Comparison of ENCODE assay signal across 15 mouse cellular contexts in the genomic region with DNA sequence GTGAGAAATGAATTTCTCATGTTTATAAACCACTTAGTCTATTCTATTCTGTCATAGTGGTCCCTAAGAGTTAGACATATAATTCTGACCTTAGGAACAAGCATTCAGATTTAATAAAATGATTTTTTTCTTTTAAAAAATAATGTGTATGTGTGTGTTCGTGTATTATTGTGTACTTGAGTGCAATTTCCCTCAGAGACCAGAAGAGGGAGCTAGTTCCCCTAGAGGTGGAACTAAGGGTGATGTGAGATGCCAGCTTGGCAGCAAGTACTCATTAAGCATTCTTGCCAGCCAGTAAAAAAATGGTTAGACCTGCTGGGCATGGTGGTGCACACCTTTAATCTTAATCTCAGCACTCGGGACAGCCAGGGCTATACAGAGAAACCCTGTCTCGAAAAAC.
DNase-seq lines count a peak whose midpoint lies in the region; ATAC-seq and TF ChIP-seq lines count a peak whose summit lies in the region.
"Had no signal": no experiment of that assay in that cellular context is flagged by ENCODE, and none has a peak within 500 bp of the region (broad histone marks: within the 10 kb centered on the region; RNA-seq: fewer than 3 reads in every experiment).

No protein-coding gene starts in this region.

- no peak overlapping the region for H3K9ac ChIP-seq in forebrain, embryonic 14.5 days (ENCODE audit: low read length)
- no peak overlapping the region for H3K9ac ChIP-seq in forebrain, embryonic 12.5 days
- H3K9ac ChIP-seq in lung, embryonic 14.5 days, result no peak overlapping the region
- H3K9ac ChIP-seq: midbrain, embryonic 15.5 days; stomach, embryonic 15.5 days had no signal

- no peak overlapping the region for H3K4me2 ChIP-seq in forebrain, embryonic 14.5 days (ENCODE audit: low read length)
- no peak overlapping the region for H3K4me2 ChIP-seq in forebrain, embryonic 12.5 days
- no peak overlapping the region for H3K4me2 ChIP-seq in lung, embryonic 14.5 days
- H3K4me2 ChIP-seq: midbrain, embryonic 15.5 days; stomach, embryonic 15.5 days had no signal

- H3K4me1 ChIP-seq in forebrain, embryonic 14.5 days (ENCODE audit: control insufficient read depth, insufficient read depth, low read length), result no peaks in the 10 kb centered on the region
- H3K4me1 ChIP-seq in forebrain, embryonic 12.5 days, result no peaks in the 10 kb centered on the region
- no peaks in the 10 kb centered on the region for H3K4me1 ChIP-seq in lung, embryonic 14.5 days (ENCODE audit: insufficient read depth)
- H3K4me1 ChIP-seq in lung, adult 2 months (ENCODE audit: control insufficient read depth, insufficient read depth, low read length), result no peaks in the 10 kb centered on the region
- H3K4me1 ChIP-seq: forebrain, embryonic 10.5 days; midbrain, embryonic 15.5 days; stomach, embryonic 15.5 days had no signal

- no peaks in the 10 kb centered on the region for H3K36me3 ChIP-seq in forebrain, embryonic 14.5 days (ENCODE audit: control insufficient read depth, insufficient read depth, low read length)
- no peaks in the 10 kb centered on the region for H3K36me3 ChIP-seq in forebrain, embryonic 12.5 days (replicated peaks)
- no peaks in the 10 kb centered on the region for H3K36me3 ChIP-seq in lung, embryonic 14.5 days (ENCODE audit: insufficient read depth)
- H3K36me3 ChIP-seq: forebrain, embryonic 10.5 days; midbrain, embryonic 15.5 days; stomach, embryonic 15.5 days had no signal

- H3K4me3 ChIP-seq in forebrain, embryonic 14.5 days (ENCODE audit: low read depth, low read length), result no peak overlapping the region
- no peak overlapping the region for H3K4me3 ChIP-seq in forebrain, embryonic 12.5 days (replicated peaks)
- H3K4me3 ChIP-seq in lung, embryonic 14.5 days (ENCODE audit: low read depth, low read length), result no peak overlapping the region
- no peak overlapping the region for H3K4me3 ChIP-seq in lung, adult 2 months (replicated peaks; ENCODE audit: extremely low read depth, low read depth, low read length)
- H3K4me3 ChIP-seq: forebrain, embryonic 10.5 days; midbrain, embryonic 15.5 days; stomach, embryonic 15.5 days had no signal

- H3K27ac ChIP-seq in forebrain, embryonic 14.5 days (ENCODE audit: low read depth, low read length), result no peak overlapping the region
- no peak overlapping the region for H3K27ac ChIP-seq in forebrain, embryonic 12.5 days
- no peak overlapping the region for H3K27ac ChIP-seq in lung, embryonic 14.5 days (ENCODE audit: low read depth)
- H3K27ac ChIP-seq: forebrain, embryonic 10.5 days; midbrain, embryonic 15.5 days; stomach, embryonic 15.5 days had no signal

- 79% methylated on average over 3 of the region's 3 CpGs for WGBS in forebrain, embryonic 14.5 days
- 83% methylated on average over 3 of the region's 3 CpGs for WGBS in forebrain, embryonic 12.5 days
- WGBS in lung, embryonic 14.5 days, result 65% methylated on average over 3 of the region's 3 CpGs
- WGBS in lung, adult 2 months, result 64% methylated on average over 3 of the region's 3 CpGs

- no peak for TF ChIP-seq POLR2A in lung, adult 2 months (IDR thresholded peaks at IDR 0.05; ENCODE audit: borderline replicate concordance, extremely low read depth, low read depth, low read length)

- peak; percentile 44 for TF ChIP-seq CTCF in lung, embryonic 14.5 days (IDR thresholded peaks at IDR 0.05; ENCODE audit: low read depth)
- no peak for TF ChIP-seq CTCF in lung, adult 2 months (IDR thresholded peaks at IDR 0.05; ENCODE audit: insufficient read depth, low read length)

- DNase-seq in forebrain, embryonic 14.5 days (ENCODE audit: low spot score), result peak; percentile 41
- peak; percentile 15 for DNase-seq in lung, embryonic 14.5 days
- no peak for DNase-seq in lung, adult 2 months
- DNase-seq in ZHBTc4 (ENCODE audit: low read depth, low spot score), result peak; percentile 48
- DNase-seq in retina, embryonic 14.5 days (ENCODE audit: low spot score), result peak; percentile 16
- DNase-seq in gastrocnemius, postnatal 10 days, result no peak
- no peak for DNase-seq in layer of hippocampus, adult 18-20 months (ENCODE audit: low spot score in 2 of 2)
- DNase-seq: heart, postnatal 36 days; lung, postnatal 10 days had no signal

- no peaks in the 10 kb centered on the region for H3K27me3 ChIP-seq in forebrain, embryonic 14.5 days (replicated peaks; ENCODE audit: control insufficient read depth, insufficient read depth, low read length)
- no peaks in the 10 kb centered on the region for H3K27me3 ChIP-seq in forebrain, embryonic 12.5 days
- no peaks in the 10 kb centered on the region for H3K27me3 ChIP-seq in lung, embryonic 14.5 days (ENCODE audit: insufficient read depth, low read length)
- H3K27me3 ChIP-seq: midbrain, embryonic 15.5 days; stomach, embryonic 15.5 days had no signal

- no peaks in the 10 kb centered on the region for H3K9me3 ChIP-seq in forebrain, embryonic 14.5 days (replicated peaks; ENCODE audit: control insufficient read depth, low read length)
- no peaks in the 10 kb centered on the region for H3K9me3 ChIP-seq in forebrain, embryonic 12.5 days
- no peaks in the 10 kb centered on the region for H3K9me3 ChIP-seq in lung, embryonic 14.5 days (ENCODE audit: low read depth, low read length)
- H3K9me3 ChIP-seq: forebrain, embryonic 10.5 days; midbrain, embryonic 15.5 days; stomach, embryonic 15.5 days had no signal

- ATAC-seq in forebrain, embryonic 14.5 days, result no peak
- no peak for ATAC-seq in forebrain, embryonic 12.5 days (ENCODE audit: low FRiP score)
- ATAC-seq in lung, embryonic 14.5 days (ENCODE audit: insufficient read depth), result no peak
- ATAC-seq: CD4-positive, CD25-positive, alpha-beta regulatory T cell, adult 4 months; intestine, embryonic 16.5 days; midbrain, embryonic 15.5 days had no signal

Comparison
In these comparisons a context has a peak if more than half of its experiments do, and no peak if none do; other contexts are left out.
1. DNase-seq: peak in forebrain, embryonic 14.5 days (single experiment), lung, embryonic 14.5 days (single experiment), ZHBTc4 (single experiment) and retina, embryonic 14.5 days (single experiment); none in lung, adult 2 months (single experiment), gastrocnemius, postnatal 10 days (single experiment) and layer of hippocampus, adult 18-20 months (0 of 2).